Mouse (Mus musculus): ENCODE data around the gene Cnksr2. TPM values are rescaled to one million over a fixed set of nuclear protein-coding genes. Genes with fewer than 3 reads are reported as not detected.

Gene Cnksr2
- total RNA-seq (2014; rRNA removed) (14.3 and 18.3 TPM in 2 replicates), polyA plus RNA-seq (2015; fragmentation: Nextera tagmentation; extraction: Ambion mirVana) (6.2 and 7.1 TPM in 2 replicates)

DNA sequence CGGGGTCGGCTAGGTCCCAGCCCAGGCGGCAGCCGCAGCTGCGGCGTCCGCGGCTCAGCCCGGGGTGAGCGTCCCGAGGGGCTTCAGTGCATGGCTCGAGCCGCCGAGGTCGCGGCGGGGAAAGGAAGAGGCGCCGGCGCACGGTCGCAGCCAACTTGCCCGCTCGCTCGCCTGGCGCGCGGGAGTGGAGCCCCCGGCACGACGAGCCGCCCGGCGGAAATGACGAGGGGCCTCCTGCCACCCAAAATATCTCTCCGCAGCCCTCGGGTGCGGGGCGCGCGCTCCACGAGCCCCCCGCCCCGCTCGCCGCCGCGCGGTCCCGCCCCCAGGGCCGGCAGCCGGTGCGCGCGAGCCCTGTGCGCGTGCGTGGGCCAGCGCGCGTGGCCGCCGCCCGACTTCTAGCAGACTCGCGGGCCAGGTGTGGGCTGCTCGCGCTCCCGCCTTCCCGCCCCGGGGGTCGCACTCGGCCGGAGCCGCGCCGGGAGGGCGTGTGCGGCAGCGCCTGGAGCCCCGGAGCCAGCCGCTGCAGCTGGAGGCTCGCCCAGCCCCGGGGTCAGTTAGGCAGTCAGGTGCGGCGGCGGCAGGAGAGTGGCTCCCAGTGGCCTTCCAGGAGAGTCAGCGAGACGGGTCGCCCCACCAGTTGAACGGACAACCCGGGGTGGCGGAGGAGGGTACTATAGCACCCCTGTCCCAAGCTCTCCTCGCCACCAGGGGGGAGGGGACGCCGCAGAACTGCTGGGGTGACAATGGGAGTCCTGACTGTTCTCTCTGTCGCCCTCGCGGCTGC is at the start of gene Cnksr2:
Gene Cnksr2, minus strand, starts transcription at position 238 of the 787 bp plus-strand sequence.
- ATAC-seq (ENCODE audit: low FRiP score) (peak; percentile 84), DNase-seq (ENCODE audit: low spot score) (peak; percentile 63)
- Histone ChIP-seq H3K4me2 (ENCODE audit: low read depth, low read length, poor library complexity, severe bottlenecking) (peak within 1 kb of the TSS; percentile 55), H3K36me3 (ENCODE audit: insufficient read depth, low read length) (no peaks in the 10 kb centered on the region), H3K27me3 (ENCODE audit: insufficient read depth, low read length) (no peaks in the 10 kb centered on the region), H3K4me1 (ENCODE audit: insufficient read depth, low read length) (no peaks in the 10 kb centered on the region), H3K27ac (ENCODE audit: low read depth, low read length) (peak within 1 kb of the TSS; percentile 63), H3K4me3 (ENCODE audit: low read depth, low read length) (peak within 1 kb of the TSS; percentile 58), H3K9ac (replicated peaks; ENCODE audit: low read length, poor library complexity, severe bottlenecking) (peak within 1 kb of the TSS; percentile 60), H3K9me3 (ENCODE audit: low read length) (no peaks in the 10 kb centered on the region)
- 20% methylated on average over 38 of the region's 99 CpGs for WGBS
- TF ChIP-seq CTCF (IDR thresholded peaks at IDR 0.05), result peak; percentile 10; the same call in 1 of the 2 replicates

DNA sequence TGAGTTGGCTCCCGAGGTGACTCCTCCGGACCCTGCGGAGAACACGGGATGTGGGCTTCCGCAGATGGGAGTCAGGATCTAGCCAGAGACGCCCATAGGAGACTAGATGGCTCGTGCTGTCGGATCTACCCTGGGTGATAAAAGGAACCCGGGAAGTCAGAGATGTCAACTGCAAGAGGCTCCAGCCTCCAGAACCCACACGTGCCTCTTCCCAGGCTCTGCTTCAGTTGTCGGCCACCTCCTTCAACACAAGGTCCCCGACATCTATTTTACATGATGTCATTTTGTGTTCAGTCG is 698 bp upstream of the Cnksr2 start:
- DNase-seq (ENCODE audit: low spot score) (peak; percentile 15), ATAC-seq (ENCODE audit: low FRiP score) (no peak)
- Histone ChIP-seq H3K9ac (replicated peaks; ENCODE audit: low read length, poor library complexity, severe bottlenecking) (peak overlapping the region; percentile 60), H3K4me3 (ENCODE audit: low read depth, low read length) (peak overlapping the region; percentile 58), H3K4me2 (ENCODE audit: low read depth, low read length, poor library complexity, severe bottlenecking) (peak overlapping the region; percentile 55), H3K4me1 (ENCODE audit: insufficient read depth, low read length) (no peaks in the 10 kb centered on the region), H3K27ac (ENCODE audit: low read depth, low read length) (peak overlapping the region; percentile 63; the same call in 1 of the 2 replicates), H3K27me3 (ENCODE audit: insufficient read depth, low read length) (no peaks in the 10 kb centered on the region), H3K9me3 (ENCODE audit: low read length) (no peaks in the 10 kb centered on the region), H3K36me3 (ENCODE audit: insufficient read depth, low read length) (no peaks in the 10 kb centered on the region)
- 24% methylated on average over 13 of the region's 13 CpGs for WGBS
- no peak for TF ChIP-seq CTCF (IDR thresholded peaks at IDR 0.05)

DNA sequence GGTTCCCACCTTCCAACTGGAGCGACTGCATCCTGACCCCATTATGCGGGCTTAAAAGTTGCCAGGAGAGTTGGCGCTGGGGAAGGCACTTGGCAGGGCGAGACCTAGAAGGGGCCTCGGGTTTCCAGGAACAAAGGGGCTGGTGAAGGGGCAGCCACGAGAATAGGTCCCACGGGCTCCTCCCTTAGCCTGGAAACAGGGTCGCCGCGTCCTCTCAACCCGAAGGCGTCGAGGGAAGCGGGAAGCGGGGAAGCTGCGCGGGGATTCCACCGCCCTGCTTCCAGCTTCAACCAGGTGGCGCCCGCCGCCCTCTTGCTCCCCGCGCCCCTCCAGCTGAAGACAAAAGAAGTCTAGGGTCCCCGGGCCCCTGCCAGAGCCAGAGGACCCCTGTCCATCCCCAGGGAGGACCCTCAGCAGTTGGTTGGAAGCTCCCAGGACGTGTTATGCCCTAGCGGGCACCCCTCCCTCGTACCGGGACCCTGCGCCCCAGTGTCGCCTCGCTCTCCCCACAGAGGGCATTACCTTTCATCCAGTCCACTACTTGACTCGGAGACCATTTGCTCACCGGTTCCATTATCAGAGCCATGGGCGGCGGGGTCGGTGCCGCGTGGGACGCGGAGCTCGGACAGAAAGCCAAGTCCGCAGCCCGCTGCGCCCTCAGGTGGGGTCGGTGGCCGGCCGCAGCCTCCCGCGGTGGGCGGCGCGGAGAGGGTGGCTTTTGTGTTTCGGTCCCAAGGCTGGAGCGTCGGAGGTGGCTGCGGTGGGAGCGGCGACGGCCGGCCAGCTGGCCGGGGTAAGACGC is 638 bp downstream of the Cnksr2 start:
- no peaks in the 10 kb centered on the region for H3K27me3 ChIP-seq (ENCODE audit: insufficient read depth, low read length)

GRCm38 (mm10) chrX:158041703-158042102 is 1.4 kb downstream of the Cnksr2 start:
- 33% methylated on average over 7 of the region's 7 CpGs for WGBS
- no peaks in the 10 kb centered on the region for H3K4me1 ChIP-seq (ENCODE audit: insufficient read depth, low read length)
- no peaks in the 10 kb centered on the region for H3K27me3 ChIP-seq (ENCODE audit: insufficient read depth, low read length)
- H3K9ac ChIP-seq (replicated peaks; ENCODE audit: low read length, poor library complexity, severe bottlenecking), result peak overlapping the region; percentile 60
- no peaks in the 10 kb centered on the region for H3K9me3 ChIP-seq (ENCODE audit: low read length)
- peak; percentile 64 for TF ChIP-seq CTCF (IDR thresholded peaks at IDR 0.05)
- no peaks in the 10 kb centered on the region for H3K36me3 ChIP-seq (ENCODE audit: insufficient read depth, low read length)
- H3K4me2 ChIP-seq (ENCODE audit: low read depth, low read length, poor library complexity, severe bottlenecking), result peak overlapping the region; percentile 55
- peak overlapping the region; percentile 58 for H3K4me3 ChIP-seq (ENCODE audit: low read depth, low read length)
- H3K27ac ChIP-seq (ENCODE audit: low read depth, low read length), result no peak overlapping the region
- DNase-seq (ENCODE audit: low spot score) (peak; percentile 54), ATAC-seq (ENCODE audit: low FRiP score) (no peak)

More for the DNA sequence above, 638 bp downstream of the Cnksr2 start:
- no peaks in the 10 kb centered on the region for H3K9me3 ChIP-seq (ENCODE audit: low read length)
- H3K36me3 ChIP-seq (ENCODE audit: insufficient read depth, low read length), result no peaks in the 10 kb centered on the region
- no peaks in the 10 kb centered on the region for H3K4me1 ChIP-seq (ENCODE audit: insufficient read depth, low read length)
- WGBS, result 21% methylated on average over 48 of the region's 62 CpGs
- peak; percentile 17 for DNase-seq (ENCODE audit: low spot score)
- peak overlapping the region; percentile 60 for H3K9ac ChIP-seq (replicated peaks; ENCODE audit: low read length, poor library complexity, severe bottlenecking)
- H3K27ac ChIP-seq (ENCODE audit: low read depth, low read length), result peak overlapping the region; percentile 63
- peak overlapping the region; percentile 58 for H3K4me3 ChIP-seq (ENCODE audit: low read depth, low read length)
- TF ChIP-seq CTCF (IDR thresholded peaks at IDR 0.05), result peak; percentile 49
- ATAC-seq (ENCODE audit: low FRiP score), result peak; percentile 51
- H3K4me2 ChIP-seq (ENCODE audit: low read depth, low read length, poor library complexity, severe bottlenecking), result peak overlapping the region; percentile 55

DNA sequence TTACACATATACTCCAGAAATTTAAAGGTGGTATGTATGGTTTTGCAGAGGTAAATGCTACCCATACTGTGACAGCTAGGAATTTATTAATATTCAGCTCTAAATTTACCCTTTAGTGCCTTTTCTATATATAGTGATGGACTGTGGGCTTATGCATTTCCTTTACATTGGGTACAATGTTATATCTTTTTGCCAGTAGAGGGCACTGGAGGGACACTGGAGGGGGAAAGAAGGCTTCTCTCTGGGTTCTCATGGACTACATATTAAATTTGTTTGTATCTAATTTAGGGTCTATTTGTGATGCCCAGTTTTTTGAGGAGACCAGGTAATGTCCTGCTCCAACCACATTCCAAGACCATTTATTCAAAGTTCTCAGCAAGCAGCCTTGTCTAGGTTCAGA is 91.4 kb downstream of the Cnksr2 start:
- Histone ChIP-seq H3K27ac (ENCODE audit: low read depth, low read length) (no peak overlapping the region), H3K9me3 (ENCODE audit: low read length) (no peaks in the 10 kb centered on the region), H3K9ac (replicated peaks; ENCODE audit: low read length, poor library complexity, severe bottlenecking) (no peak overlapping the region), H3K4me1 (ENCODE audit: insufficient read depth, low read length) (no peaks in the 10 kb centered on the region), H3K27me3 (ENCODE audit: insufficient read depth, low read length) (no peaks in the 10 kb centered on the region), H3K4me2 (ENCODE audit: low read depth, low read length, poor library complexity, severe bottlenecking) (no peak overlapping the region), H3K4me3 (ENCODE audit: low read depth, low read length) (no peak overlapping the region), H3K36me3 (ENCODE audit: insufficient read depth, low read length) (no peaks in the 10 kb centered on the region)
- peak; percentile 62 for TF ChIP-seq CTCF (IDR thresholded peaks at IDR 0.05)
- DNase-seq (ENCODE audit: low spot score) (peak; percentile 15), ATAC-seq (ENCODE audit: low FRiP score) (no peak)

DNA sequence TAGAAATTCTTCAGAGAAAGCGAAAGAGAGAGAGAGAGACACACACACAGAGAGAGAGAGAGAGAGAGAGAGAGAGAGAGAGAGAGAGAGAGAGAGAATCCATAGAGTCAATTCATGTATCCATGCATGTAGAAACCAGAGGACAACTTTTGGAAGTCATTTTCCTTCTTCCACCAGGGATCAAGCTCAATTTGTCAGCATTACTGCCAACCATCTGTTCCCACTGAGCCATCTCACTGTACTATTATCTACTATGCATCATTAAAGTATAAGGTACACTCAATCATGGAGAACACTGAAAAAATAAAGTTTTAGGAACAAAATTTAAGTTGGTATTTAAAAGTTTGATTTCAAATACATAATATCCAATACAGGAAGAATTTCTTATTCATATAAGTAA is 93.8 kb downstream of the Cnksr2 start:
- Histone ChIP-seq H3K4me1 (ENCODE audit: insufficient read depth, low read length) (no peaks in the 10 kb centered on the region), H3K4me3 (ENCODE audit: low read depth, low read length) (no peak overlapping the region), H3K9me3 (ENCODE audit: low read length) (no peaks in the 10 kb centered on the region), H3K27me3 (ENCODE audit: insufficient read depth, low read length) (no peaks in the 10 kb centered on the region), H3K4me2 (ENCODE audit: low read depth, low read length, poor library complexity, severe bottlenecking) (no peak overlapping the region), H3K9ac (replicated peaks; ENCODE audit: low read length, poor library complexity, severe bottlenecking) (no peak overlapping the region), H3K27ac (ENCODE audit: low read depth, low read length) (no peak overlapping the region), H3K36me3 (ENCODE audit: insufficient read depth, low read length) (no peaks in the 10 kb centered on the region)
- ATAC-seq (ENCODE audit: low FRiP score) (no peak), DNase-seq (ENCODE audit: low spot score) (no peak)
- TF ChIP-seq CTCF (IDR thresholded peaks at IDR 0.05), result no peak
- 69% methylated on average over 1 of the region's 1 CpGs for WGBS
